Mouse (Mus musculus): Measurements from ENCODE around the gene Cbx3.

DNA sequence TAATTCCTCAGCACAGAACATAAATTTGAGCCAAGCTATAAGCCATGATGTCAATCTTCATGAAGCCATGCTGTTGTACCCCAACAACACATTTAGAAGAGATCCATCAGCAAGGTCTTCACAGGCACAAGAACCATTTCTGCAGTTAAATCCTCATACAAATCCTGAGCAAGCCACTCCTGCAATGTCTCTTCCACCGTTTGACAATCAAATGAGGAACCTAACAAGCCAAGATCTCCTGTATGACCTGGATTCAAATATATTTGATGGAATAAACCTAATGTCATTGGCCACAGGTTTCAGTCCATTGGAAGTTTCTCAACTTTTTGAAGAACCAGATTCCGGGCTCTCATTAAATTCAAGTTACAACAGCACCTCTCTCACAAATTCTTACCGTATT lies 12.9 kb upstream of the Cbx3 start:
- TF ChIP-seq CTCF (conservative IDR thresholded peaks at IDR 0.05; ENCODE audit: low read length): no peak
- no peak for TF ChIP-seq NANOG (IDR thresholded peaks at IDR 0.05; ENCODE audit: borderline replicate concordance, low read length)

Measured in E14TG2a.4 (cell line).